Mouse (Mus musculus) lung, postnatal 0 days (tissue): ENCODE measurements around the gene Olfml3. TPM values are rescaled to one million over a fixed set of nuclear protein-coding genes. Genes with fewer than 3 reads are reported as not detected.

ENCODE experiments used
- ATAC-seq: fragments of 200-750 bp; cut with Nextera tagmentation; 2 replicates; pipeline ENCODE4 v1.8.0; 2017; ENCODE audit warnings: moderate library complexity
- DNase-seq: peaks from one replicate; pipeline ENCODE4 v3.0.0-alpha.2; 2016; ENCODE audit warnings: low spot score
- H3K27ac ChIP-seq: fragments of 300-500 bp; sonication (generic); 2 replicates; pipeline ENCODE4 v1.5.1; 2014; ENCODE audit warnings: antibody characterized with exemption, mild to moderate bottlenecking, low read length, mixed read lengths
- H3K27me3 ChIP-seq: fragments of 300-500 bp; sonication (generic); replicated peaks from 2 replicates; pipeline ENCODE4 v1.6.1; 2014; ENCODE audit warnings: low read length, mixed read lengths; ENCODE audit not compliant: insufficient read depth
- H3K36me3 ChIP-seq: fragments of 300-500 bp; sonication (generic); 2 replicates; pipeline ENCODE4 v1.6.1; 2014; ENCODE audit warnings: low read length, mixed read lengths; ENCODE audit not compliant: insufficient read depth
- H3K4me1 ChIP-seq: fragments of 300-500 bp; sonication (generic); 2 replicates; pipeline ENCODE4 v1.6.1; 2014; ENCODE audit warnings: antibody characterized with exemption, low read depth, low read length, mixed read lengths; ENCODE audit not compliant: insufficient read depth
- H3K4me2 ChIP-seq: fragments of 300-500 bp; sonication (generic); replicated peaks from 2 replicates; pipeline ENCODE4 v1.6.1; 2014; ENCODE audit warnings: low read depth, mild to moderate bottlenecking, low read length, moderate library complexity, mixed read lengths
- H3K4me3 ChIP-seq: fragments of 300-500 bp; sonication (generic); 2 replicates; pipeline ENCODE4 v1.5.1; 2014; ENCODE audit warnings: low read depth, low read length
- H3K9ac ChIP-seq: fragments of 300-500 bp; sonication (generic); replicated peaks from 2 replicates; pipeline ENCODE4 v1.6.1; 2014; ENCODE audit warnings: low read depth, mild to moderate bottlenecking
- H3K9me3 ChIP-seq: fragments of 300-500 bp; sonication (generic); 2 replicates; pipeline ENCODE4 v1.6.1; 2016; ENCODE audit warnings: low read length, mixed read lengths
- CTCF ChIP-seq: IDR thresholded peaks from 2 replicates; pipeline ENCODE4 v1.5.1; 2016; ENCODE audit warnings: antibody characterized with exemption, mild to moderate bottlenecking
- EP300 ChIP-seq: IDR thresholded peaks from 2 replicates; pipeline ENCODE4 v1.6.1; 2016; ENCODE audit warnings: antibody characterized with exemption, mild to moderate bottlenecking, control low read depth
- WGBS: fragments of 180-500 bp; shearing (Covaris S2); extraction: QIAGEN DNeasy Blood & Tissue Kit; methylation state at CpG from one replicate; pipeline ENCODE4 v1.1.7; 2014; 5-methylcytosine and 5-hydroxymethylcytosine counted together
- polyA plus RNA-seq: library from polyadenylated mRNA; unstranded; fragments of >200 nt; fragmentation: Nextera tagmentation; extraction: Ambion mirVana; gene quantifications from 2 replicates; pipeline ENCODE4 v1.2.1, GENCODE M21; 2015

Gene Olfml3
- polyA plus RNA-seq, 1 experiment from 2014 or later, result 98.3 TPM

GRCm38 (mm10) chr3:103704661-103705060 is 33.1 kb downstream of the Olfml3 start:
- DNase-seq (no peak), ATAC-seq (no peak)
- Histone ChIP-seq H3K27me3 (no peaks in the 10 kb centered on the region), H3K4me1 (no peaks in the 10 kb centered on the region), H3K27ac (no peak overlapping the region), H3K4me3 (no peak overlapping the region), H3K4me2 (no peak overlapping the region), H3K9me3 (no peaks in the 10 kb centered on the region), H3K9ac (no peak overlapping the region), H3K36me3 (no peaks in the 10 kb centered on the region)
- 57% methylated on average over 6 of the region's 6 CpGs for WGBS
- TF ChIP-seq EP300, result no peak
- no peak for TF ChIP-seq CTCF

- 73% methylated on average over 1 of the region's 1 CpGs for WGBS
- H3K4me3 ChIP-seq, result no peak overlapping the region
- DNase-seq, result no peak
Measured at GRCm38 (mm10) chr3:103696388-103696925, 41.3 kb downstream of the Olfml3 start.

GRCm38 (mm10) chr3:103695556-103695955 is 42.2 kb downstream of the Olfml3 start:
- Histone ChIP-seq H3K4me2 (no peak overlapping the region), H3K4me3 (no peak overlapping the region), H3K9ac (no peak overlapping the region), H3K27me3 (no peaks in the 10 kb centered on the region), H3K27ac (no peak overlapping the region), H3K9me3 (no peaks in the 10 kb centered on the region), H3K36me3 (no peaks in the 10 kb centered on the region), H3K4me1 (no peaks in the 10 kb centered on the region)
- WGBS, result 56% methylated on average over 3 of the region's 3 CpGs
- ATAC-seq, result no peak
- DNase-seq, result no peak
- TF ChIP-seq CTCF, result no peak
- no peak for TF ChIP-seq EP300

More at GRCm38 (mm10) chr3:103696388-103696925, 41.3 kb downstream of the Olfml3 start:
- no peaks in the 10 kb centered on the region for H3K4me1 ChIP-seq
- H3K27me3 ChIP-seq, result no peaks in the 10 kb centered on the region
- TF ChIP-seq EP300, result no peak
- TF ChIP-seq CTCF, result no peak
- no peak overlapping the region for H3K9ac ChIP-seq
- no peak overlapping the region for H3K4me2 ChIP-seq
- H3K36me3 ChIP-seq, result no peaks in the 10 kb centered on the region
- ATAC-seq, result no peak
- H3K27ac ChIP-seq, result no peak overlapping the region
- no peaks in the 10 kb centered on the region for H3K9me3 ChIP-seq

- no peak overlapping the region for H3K27ac ChIP-seq
- H3K4me1 ChIP-seq, result no peaks in the 10 kb centered on the region
- H3K9me3 ChIP-seq, result no peaks in the 10 kb centered on the region
- TF ChIP-seq EP300 (no peak), CTCF (peak; percentile 63)
- WGBS, result 69% methylated on average over 3 of the region's 3 CpGs
- H3K4me3 ChIP-seq, result no peak overlapping the region
- ATAC-seq, result peak; percentile 57; the same call in 1 of the 2 replicates
- peak; percentile 74 for DNase-seq
- H3K36me3 ChIP-seq, result no peaks in the 10 kb centered on the region
- no peaks in the 10 kb centered on the region for H3K27me3 ChIP-seq
- H3K4me2 ChIP-seq, result no peak overlapping the region
- no peak overlapping the region for H3K9ac ChIP-seq
Measured at GRCm38 (mm10) chr3:103690506-103690905, 47.3 kb downstream of the Olfml3 start.

- Histone ChIP-seq H3K9me3 (no peaks in the 10 kb centered on the region), H3K4me3 (no peak overlapping the region), H3K4me2 (no peak overlapping the region), H3K27me3 (no peaks in the 10 kb centered on the region), H3K27ac (no peak overlapping the region), H3K36me3 (no peaks in the 10 kb centered on the region), H3K4me1 (no peaks in the 10 kb centered on the region), H3K9ac (no peak overlapping the region)
- 44% methylated on average over 1 of the region's 1 CpGs for WGBS
- DNase-seq (no peak), ATAC-seq (no peak)
- TF ChIP-seq CTCF, result no peak
- TF ChIP-seq EP300, result no peak
Measured at GRCm38 (mm10) chr3:103689043-103689442, 48.8 kb downstream of the Olfml3 start.

- no peak for DNase-seq
- H3K27me3 ChIP-seq, result no peaks in the 10 kb centered on the region
Measured at GRCm38 (mm10) chr3:103683966-103684319, 53.9 kb downstream of the Olfml3 start.

More at GRCm38 (mm10) chr3:103683966-103684319, 53.9 kb downstream of the Olfml3 start:
- Histone ChIP-seq H3K36me3 (no peaks in the 10 kb centered on the region), H3K4me3 (no peak overlapping the region), H3K27ac (no peak overlapping the region), H3K9me3 (no peaks in the 10 kb centered on the region), H3K4me1 (no peaks in the 10 kb centered on the region), H3K4me2 (no peak overlapping the region), H3K9ac (no peak overlapping the region)
- TF ChIP-seq CTCF, result no peak
- no peak for TF ChIP-seq EP300
- WGBS, result 37% methylated on average over 5 of the region's 5 CpGs
- ATAC-seq, result no peak
